Mouse (Mus musculus) CH12.LX (cell line): Measurements from ENCODE around the gene Igf1. TPM values are rescaled to one million over a fixed set of nuclear protein-coding genes. Genes with fewer than 3 reads are reported as not detected.

Experiments used
- DNase-seq: peaks from one replicate; pipeline ENCODE4 v3.0.0-alpha.2; 2013; ENCODE audit errors: extremely low read depth
- H3K27ac ChIP-seq: 2 replicates; pipeline ENCODE4 v1.5.1; 2012; ENCODE audit warnings: low read depth, mild to moderate bottlenecking, control low read depth, moderate library complexity; ENCODE audit not compliant: insufficient read depth
- H3K27me3 ChIP-seq: replicated peaks from 2 replicates; pipeline ENCODE3; 2012; ENCODE audit warnings: inconsistent platforms
- H3K36me3 ChIP-seq, 2 experiments: replicated peaks in 1 of 2; 2 replicates each; pipeline versions ENCODE3 to v1.6.1; 2012; ENCODE audit warnings: inconsistent platforms in 1 of 2, low read length in 1 of 2, mild to moderate bottlenecking in 1 of 2, mixed read lengths in 1 of 2, moderate library complexity in 1 of 2; ENCODE audit not compliant: control insufficient read depth in 1 of 2, insufficient read depth in 1 of 2
- H3K4me1 ChIP-seq, 2 experiments: 2 replicates each; pipeline ENCODE4 v1.6.1; 2012; ENCODE audit warnings: inconsistent platforms in 1 of 2, moderate library complexity in 1 of 2; ENCODE audit not compliant: insufficient read depth in 2 of 2, control insufficient read depth in 1 of 2
- H3K4me2 ChIP-seq: 2 replicates; pipeline ENCODE4 v1.6.1; 2012; ENCODE audit warnings: low read depth, mild to moderate bottlenecking, control low read depth; ENCODE audit not compliant: poor library complexity, insufficient read depth, severe bottlenecking
- H3K4me3 ChIP-seq, 3 experiments: fragments of 150-350 bp in 1 of 3; sonication (generic) in 1 of 3; replicated peaks in 1 of 3; 2 replicates each; pipeline versions ENCODE3 to v1.5.1; 2011 to 2012; ENCODE audit warnings: low read depth in 2 of 3, low read length in 2 of 3, mild to moderate bottlenecking in 2 of 3, moderate library complexity in 2 of 3, control low read depth in 1 of 3, improper control_type of control experiment in 1 of 3, inconsistent platforms in 1 of 3, mixed read lengths in 1 of 3; ENCODE audit not compliant: poor library complexity in 1 of 3
- H3K79me2 ChIP-seq: replicated peaks from 2 replicates; pipeline ENCODE4 v1.6.1; 2012; ENCODE audit warnings: mild to moderate bottlenecking, moderate library complexity; ENCODE audit not compliant: control insufficient read depth, poor library complexity, insufficient read depth, severe bottlenecking; ENCODE audit errors: extremely low read depth
- H3K9ac ChIP-seq: 2 replicates; pipeline ENCODE4 v1.6.1; 2012; ENCODE audit warnings: low read depth, mild to moderate bottlenecking, control low read depth, moderate library complexity; ENCODE audit not compliant: insufficient read depth
- H3K9me3 ChIP-seq: replicated peaks from 2 replicates; pipeline ENCODE3; 2012; ENCODE audit warnings: low read length, inconsistent platforms, mixed read lengths
- CHD1 ChIP-seq: IDR thresholded peaks from 2 replicates; pipeline ENCODE4 v1.6.1; 2012; ENCODE audit warnings: low read depth, low read length, improper control_type of control experiment, inconsistent platforms
- E2F4 ChIP-seq: IDR thresholded peaks from 2 replicates; pipeline ENCODE4 v1.6.1; 2011; ENCODE audit warnings: low read depth, low read length, improper control_type of control experiment; ENCODE audit not compliant: insufficient replicate concordance
- EP300 ChIP-seq: IDR thresholded peaks from 2 replicates; pipeline ENCODE4 v1.6.1; 2011; ENCODE audit warnings: low read length, improper control_type of control experiment
- ETS1 ChIP-seq: conservative IDR thresholded peaks from 2 replicates; pipeline ENCODE4 v1.6.1; 2012; ENCODE audit warnings: low read depth, mild to moderate bottlenecking, inconsistent platforms, low read length, improper control_type of control experiment, moderate library complexity
- GABPA ChIP-seq: IDR thresholded peaks from 2 replicates; pipeline ENCODE4 v1.6.1; 2012; ENCODE audit warnings: low read depth, low read length, improper control_type of control experiment, inconsistent platforms; ENCODE audit not compliant: insufficient replicate concordance
- JUN ChIP-seq: IDR thresholded peaks from 2 replicates; pipeline ENCODE4 v1.6.1; 2011; ENCODE audit warnings: low read depth, mild to moderate bottlenecking, low read length, improper control_type of control experiment, moderate library complexity; ENCODE audit not compliant: insufficient read depth
- JUND ChIP-seq: conservative IDR thresholded peaks from 2 replicates; pipeline ENCODE4 v1.6.1; 2011; ENCODE audit warnings: low read depth, low read length, improper control_type of control experiment
- KAT2A ChIP-seq: IDR thresholded peaks from 2 replicates; pipeline ENCODE4 v1.6.1; 2012; ENCODE audit warnings: low read length, improper control_type of control experiment, inconsistent platforms; ENCODE audit not compliant: insufficient replicate concordance
- MAFK ChIP-seq: IDR thresholded peaks from 2 replicates; pipeline ENCODE4 v1.6.1; 2011; ENCODE audit warnings: low read length, improper control_type of control experiment; ENCODE audit not compliant: insufficient replicate concordance
- MEF2A ChIP-seq: IDR thresholded peaks from 2 replicates; pipeline ENCODE4 v1.6.1; 2014; ENCODE audit warnings: low read depth, mild to moderate bottlenecking, inconsistent platforms, low read length, improper control_type of control experiment, borderline replicate concordance
- MXI1 ChIP-seq: IDR thresholded peaks from 2 replicates; pipeline ENCODE4 v1.6.1; 2011; ENCODE audit warnings: mild to moderate bottlenecking, low read depth, low read length, improper control_type of control experiment
- NRF1 ChIP-seq: IDR thresholded peaks from 2 replicates; pipeline ENCODE4 v1.6.1; 2014; ENCODE audit warnings: low read depth, mild to moderate bottlenecking, inconsistent platforms, low read length, improper control_type of control experiment, moderate library complexity
- POLR2A ChIP-seq: IDR thresholded peaks from 2 replicates; pipeline ENCODE4 v1.6.1; 2011; ENCODE audit warnings: low read depth, mild to moderate bottlenecking, improper control_type of control experiment, low read length
- RAD21 ChIP-seq: IDR thresholded peaks from 2 replicates; pipeline ENCODE4 v1.6.1; 2011; ENCODE audit warnings: low read depth, mild to moderate bottlenecking, low read length, improper control_type of control experiment, moderate library complexity
- RCOR1 ChIP-seq: conservative IDR thresholded peaks from 2 replicates; pipeline ENCODE4 v1.6.1; 2012; ENCODE audit warnings: low read depth, mild to moderate bottlenecking, inconsistent platforms, low read length, improper control_type of control experiment
- SMC3 ChIP-seq: IDR thresholded peaks from 2 replicates; pipeline ENCODE4 v1.6.1; 2011; ENCODE audit warnings: low read depth, low read length, improper control_type of control experiment
- dilution Hi-C: fragments of 300-500 bp; cut with MboI; formaldehyde crosslinking; loops from 2 replicates; pipeline ENCODE4 v1.14.3; 2020; ENCODE audit warnings: low sequenced_read_pairs; ENCODE audit not compliant: extremely low pct_unique_long_range_greater_than_20kb, extremely low pct_ligation_motif_present
- in situ Hi-C: fragments of 300-500 bp; cut with MboI; formaldehyde crosslinking; loops from 3 replicates; pipeline ENCODE4 v1.14.3; 2019; ENCODE audit warnings: low sequenced_read_pairs, low pct_ligation_motif_present, low pct_unique_long_range_greater_than_20kb, mixed read lengths
- polyA plus RNA-seq: library from polyadenylated mRNA; unstranded; fragments of >175 nt; gene quantifications from 2 replicates; pipeline ENCODE4 v1.2.1, GENCODE M21; 2012; ENCODE audit warnings: low read depth; ENCODE audit not compliant: insufficient read length
- total RNA-seq, 2 experiments: library from RNA; depleted of rRNA; stranded (reverse); fragments of 300-350 nt in 1 of 2; fragments of >200 nt in 1 of 2; gene quantifications; 2 replicates each; pipeline ENCODE4 v1.2.3; 2012 to 2014

The Igf1 gene
- total RNA-seq (2012; rRNA removed) (not detected in 2 replicates), total RNA-seq (2014; rRNA removed) (not detected in 2 replicates), polyA plus RNA-seq (0.23 TPM in 1 of 2 replicates, not detected in the other)

- TF ChIP-seq MEF2A: no peak
- TF ChIP-seq E2F4: no peak
- TF ChIP-seq JUN: no peak
- TF ChIP-seq MAFK: no peak
- TF ChIP-seq RAD21: no peak
- 0 out of 2 replicates have a peak, but pooled peaks have one; percentile 5 for TF ChIP-seq ETS1
- TF ChIP-seq CHD1: no peak
- no peak for TF ChIP-seq EP300
- in situ Hi-C loops: loop anchor here (10.0 kb wide), 1 partner anchor 467 kb away; no protein-coding TSS in a partner anchor
- dilution Hi-C loops: no loop called here
- no peak for DNase-seq
- H3K36me3 ChIP-seq: no peaks in the 10 kb centered on the region
- no peaks in the 10 kb centered on the region for H3K79me2 ChIP-seq
- H3K4me3 ChIP-seq: no peak within 1 kb of the TSS
- H3K9ac ChIP-seq: no peak within 1 kb of the TSS
- H3K9me3 ChIP-seq: no peaks in the 10 kb centered on the region
- peaks cover 18 to 47% of the 10 kb centered on the region in 2 experiments for H3K4me1 ChIP-seq
- H3K27ac ChIP-seq: no peak within 1 kb of the TSS
- peak within 1 kb of the TSS; percentile 29 for H3K4me2 ChIP-seq
- H3K27me3 ChIP-seq: peaks cover 5% of the 10 kb centered on the region
Observed at GRCm38 (mm10) chr10:87858013-87858806, at the start of gene Igf1. Gene Igf1 (plus strand): TSS chr10:87858265.

DNA sequence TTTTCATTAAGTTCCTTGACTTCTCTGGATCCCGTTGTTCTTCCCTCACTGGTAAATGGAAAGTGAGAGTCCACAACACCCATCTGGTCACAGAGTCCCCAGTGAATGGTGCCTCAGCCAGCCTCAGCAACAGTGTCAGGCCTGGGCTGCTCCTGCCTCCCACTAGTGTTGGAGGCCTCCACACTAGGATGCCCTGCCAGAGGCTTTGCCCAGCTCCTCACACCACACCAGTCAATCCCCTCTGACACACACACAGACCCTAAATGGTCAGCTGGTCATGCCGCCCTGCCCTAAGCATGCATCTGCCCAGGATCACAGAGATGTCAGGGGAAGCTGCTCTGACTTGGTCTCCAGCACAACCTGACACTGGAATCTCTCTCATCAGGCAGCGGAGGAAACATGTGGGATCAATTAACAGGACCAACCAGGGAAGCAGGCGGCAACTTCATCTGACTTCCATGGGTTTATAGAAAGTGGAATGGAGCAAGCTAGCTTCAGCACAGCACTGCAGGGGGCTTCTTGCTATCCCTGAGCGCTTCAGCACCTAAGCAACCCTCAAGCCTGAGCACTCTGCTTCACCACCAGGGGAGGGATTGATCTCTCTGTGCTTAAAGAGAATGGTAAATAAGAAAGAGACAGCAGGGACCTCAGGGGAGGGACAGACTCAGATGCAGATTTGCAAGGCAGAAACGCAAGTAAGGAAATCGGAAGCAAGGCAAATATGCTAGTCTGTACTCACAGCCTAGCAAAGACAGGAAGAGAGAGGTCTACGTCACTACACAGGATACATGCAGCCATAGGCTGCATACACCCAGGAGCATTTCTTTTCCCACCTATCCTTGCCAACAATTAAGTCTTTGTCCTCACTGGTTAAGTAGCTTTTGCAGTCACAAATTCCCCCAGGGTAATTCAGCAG is 45.6 kb upstream of the Igf1 start:
- Histone ChIP-seq H3K9ac (no peak overlapping the region), H3K27ac (no peak overlapping the region), H3K4me2 (no peak overlapping the region), H3K9me3 (no peaks in the 10 kb centered on the region), H3K79me2 (no peaks in the 10 kb centered on the region), H3K4me1 (peaks cover 3 to 5% of the 10 kb centered on the region in 2 experiments; a peak in 1 of 4 replicates), H3K27me3 (no peaks in the 10 kb centered on the region), H3K4me3 (no peak overlapping the region), H3K36me3 (no peaks in the 10 kb centered on the region)
- TF ChIP-seq CHD1 (no peak), GABPA (no peak), SMC3 (no peak), NRF1 (no peak), E2F4 (no peak), RCOR1 (no peak), POLR2A (no peak), JUND (no peak), KAT2A (no peak), MXI1 (no peak), MAFK (no peak)
- DNase-seq: no peak
- in situ Hi-C loops: no loop called here
- dilution Hi-C loops: no loop called here
